Comparison of ENCODE assay signal across 25 mouse cellular contexts in genomic region chr14:62117532-62117931, GRCm38 (mm10).
"Had no signal": no experiment of that assay in that cellular context is flagged by ENCODE, and none has a peak within 500 bp of the region (broad histone marks: within the 10 kb centered on the region; RNA-seq: fewer than 3 reads in every experiment).

No protein-coding gene starts in this region.

- H3K4me2 ChIP-seq: heart, embryonic 11.5 days; heart, embryonic 13.5 days; heart, embryonic 15.5 days; hindbrain, embryonic 13.5 days; hindbrain, embryonic 15.5 days; kidney, embryonic 15.5 days; limb, embryonic 13.5 days; limb, embryonic 15.5 days had no signal

- H3K27ac ChIP-seq: heart, adult 2 months; heart, embryonic 13.5 days; heart, embryonic 15.5 days; hindbrain, embryonic 13.5 days; hindbrain, embryonic 15.5 days; hindbrain, postnatal 0 days; kidney, embryonic 15.5 days; kidney, postnatal 0 days; limb, embryonic 13.5 days; limb, embryonic 15.5 days had no signal

- H3K4me3 ChIP-seq: heart, adult 2 months; heart, embryonic 13.5 days; heart, embryonic 15.5 days; hindbrain, embryonic 13.5 days; hindbrain, embryonic 15.5 days; kidney, embryonic 15.5 days; limb, embryonic 13.5 days; limb, embryonic 15.5 days had no signal

- H3K9me3 ChIP-seq: heart, embryonic 13.5 days; heart, embryonic 15.5 days; hindbrain, embryonic 13.5 days; hindbrain, embryonic 15.5 days; kidney, embryonic 15.5 days; limb, embryonic 13.5 days; limb, embryonic 15.5 days had no signal

- H3K9ac ChIP-seq: heart, embryonic 13.5 days; heart, embryonic 15.5 days; hindbrain, embryonic 13.5 days; hindbrain, embryonic 15.5 days; kidney, embryonic 15.5 days; limb, embryonic 13.5 days; limb, embryonic 15.5 days had no signal

- H3K36me3 ChIP-seq: heart, embryonic 13.5 days; heart, embryonic 15.5 days; hindbrain, embryonic 13.5 days; hindbrain, embryonic 15.5 days; kidney, embryonic 15.5 days; limb, embryonic 13.5 days; limb, embryonic 15.5 days had no signal

- H3K27me3 ChIP-seq: heart, embryonic 13.5 days; heart, embryonic 15.5 days; hindbrain, embryonic 13.5 days; hindbrain, embryonic 15.5 days; kidney, embryonic 15.5 days; limb, embryonic 13.5 days; limb, embryonic 15.5 days had no signal

- DNase-seq: gastrocnemius, postnatal 14 days; gastrocnemius, postnatal 36 days; heart, adult 11 months; heart, adult 2 months; heart, postnatal 14 days; heart, postnatal 36 days; kidney, adult 11 months; kidney, adult 2 months; kidney, adult 9 months; kidney, postnatal 14 days; kidney, postnatal 36 days; layer of hippocampus, adult 9-11 months; layer of hippocampus, postnatal 36 days; left cerebral cortex, postnatal 4 days had no signal

- ATAC-seq: hindbrain, postnatal 0 days; intestine, embryonic 16.5 days had no signal

- H3K4me1 ChIP-seq: heart, embryonic 13.5 days; heart, embryonic 15.5 days; hindbrain, embryonic 13.5 days; hindbrain, embryonic 15.5 days; kidney, embryonic 15.5 days; limb, embryonic 15.5 days had no signal
